Mouse (Mus musculus): Measurements from ENCODE around the gene Tmem40.

Gene Tmem40

DNA sequence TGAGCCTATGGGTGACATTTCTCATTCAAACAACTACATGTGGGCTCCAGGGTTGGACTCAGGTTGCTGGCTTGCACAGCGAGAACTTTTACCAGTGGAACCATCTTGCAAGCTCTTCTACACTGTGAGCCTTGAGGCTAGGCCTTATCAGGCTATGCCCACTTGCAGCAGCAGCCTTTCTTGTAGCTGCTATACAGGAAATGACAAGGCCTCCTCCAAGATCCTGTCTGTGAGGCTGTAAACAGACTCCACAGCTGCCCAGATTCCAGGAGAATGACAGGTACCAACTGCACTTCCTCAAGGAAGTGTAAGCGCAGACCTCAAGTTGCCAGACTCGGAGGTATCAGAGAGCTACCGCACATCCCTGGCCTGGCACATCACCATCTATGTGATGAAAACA lies 6.0 kb upstream of the Tmem40 start:
- DNase-seq, result peak; percentile 27

DNA sequence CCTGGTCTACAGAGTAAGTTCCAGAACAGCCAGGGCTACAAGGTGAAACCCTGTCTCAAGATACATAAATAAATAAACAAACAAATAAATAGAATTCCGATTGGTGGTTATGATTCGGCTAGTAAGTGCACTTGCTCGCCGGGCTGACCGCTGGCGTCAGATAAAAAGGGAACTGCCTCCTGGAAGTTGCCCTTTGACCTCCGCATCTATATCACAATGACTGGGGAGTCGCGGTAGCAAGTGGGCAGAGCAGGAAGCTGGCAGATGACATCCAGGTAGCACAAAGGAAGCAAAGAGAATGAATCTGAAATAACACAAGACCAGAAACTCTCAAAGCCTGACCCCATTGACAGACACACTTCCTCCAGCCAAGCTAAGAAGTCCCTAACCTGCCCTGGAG lies 5.1 kb upstream of the Tmem40 start:
- DNase-seq, result no peak

- DNase-seq, result peak; percentile 74
These were observed 2.0 kb upstream of the Tmem40 start for GRCm38 (mm10) chr6:115764179-115764578.

DNA sequence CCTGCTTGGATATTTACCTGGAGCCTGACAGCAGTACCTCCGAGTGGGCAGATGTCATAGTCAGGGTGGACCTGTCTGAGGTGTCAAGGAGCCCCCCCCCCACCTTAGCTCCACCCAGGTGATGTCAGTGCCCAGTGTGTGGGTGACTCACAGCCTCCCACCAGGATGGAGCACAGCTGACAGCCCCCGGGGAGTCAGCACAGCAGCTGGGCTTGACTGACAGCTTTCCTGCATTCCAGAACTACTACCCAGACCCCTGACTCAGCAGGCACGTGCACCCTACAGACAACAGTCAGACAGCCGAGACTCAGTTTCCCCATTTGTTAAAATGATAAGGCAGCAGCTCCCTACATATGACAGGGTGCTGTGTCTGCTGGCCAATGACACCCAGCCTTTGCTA lies 1.2 kb downstream of the Tmem40 start:
- no peak for DNase-seq

GRCm38 (mm10) chr6:115760137-115760536 lies 2.1 kb downstream of the Tmem40 start:
- DNase-seq, result no peak

DNA sequence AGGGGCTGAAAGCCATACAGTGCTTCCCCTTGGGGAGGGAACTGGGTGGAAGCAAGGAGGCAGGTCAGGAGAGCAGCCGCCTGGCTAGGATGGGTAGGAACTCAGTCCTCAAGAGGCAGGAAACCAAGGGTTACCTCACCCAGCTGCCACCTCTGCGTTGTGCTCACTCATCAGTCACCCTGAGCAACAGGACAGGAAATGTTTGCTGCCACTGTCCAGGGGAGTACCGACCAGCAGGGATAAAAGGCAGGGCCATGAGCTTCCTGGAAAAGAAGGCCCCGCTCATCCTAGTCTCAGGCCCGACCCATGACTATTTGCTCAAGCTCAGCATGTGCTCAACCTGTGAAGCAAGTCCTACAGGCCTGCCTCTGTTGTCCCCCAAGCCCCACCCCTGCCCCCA lies 2.7 kb downstream of the Tmem40 start:
- DNase-seq, result no peak

GRCm38 (mm10) chr6:115758981-115759435 lies 3.2 kb downstream of the Tmem40 start:
- peak; percentile 52 for DNase-seq

- no peak for DNase-seq
These were observed 6.7 kb downstream of the Tmem40 start for GRCm38 (mm10) chr6:115755536-115755935.

- no peak for DNase-seq
These were observed 15.9 kb downstream of the Tmem40 start for GRCm38 (mm10) chr6:115746326-115746725.

DNA sequence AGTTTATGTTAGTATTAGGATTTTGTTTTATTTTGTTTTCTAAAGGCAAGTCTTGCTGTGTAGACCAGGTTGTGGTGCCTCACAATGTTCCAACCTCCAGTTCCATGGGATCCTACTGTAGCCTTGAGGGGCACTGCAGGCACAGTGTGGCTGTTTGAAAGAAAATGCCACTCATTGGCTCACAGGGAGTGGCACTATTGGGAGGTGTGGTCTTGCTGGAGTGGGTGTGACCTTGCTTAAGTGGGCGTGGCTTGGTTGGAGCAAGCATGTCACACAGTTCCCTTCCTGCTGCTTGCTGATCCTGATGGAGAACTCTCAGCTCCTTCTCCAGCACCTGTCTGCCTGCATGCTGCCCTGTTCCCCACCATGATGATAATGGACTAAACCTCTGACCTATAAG lies 18.6 kb downstream of the Tmem40 start:
- DNase-seq, result peak; percentile 39

- DNase-seq, result no peak
These were observed 23.2 kb downstream of the Tmem40 start for GRCm38 (mm10) chr6:115739056-115739455.

- DNase-seq, result peak; percentile 74
These were observed 27.3 kb downstream of the Tmem40 start for GRCm38 (mm10) chr6:115734909-115735308.

DNA sequence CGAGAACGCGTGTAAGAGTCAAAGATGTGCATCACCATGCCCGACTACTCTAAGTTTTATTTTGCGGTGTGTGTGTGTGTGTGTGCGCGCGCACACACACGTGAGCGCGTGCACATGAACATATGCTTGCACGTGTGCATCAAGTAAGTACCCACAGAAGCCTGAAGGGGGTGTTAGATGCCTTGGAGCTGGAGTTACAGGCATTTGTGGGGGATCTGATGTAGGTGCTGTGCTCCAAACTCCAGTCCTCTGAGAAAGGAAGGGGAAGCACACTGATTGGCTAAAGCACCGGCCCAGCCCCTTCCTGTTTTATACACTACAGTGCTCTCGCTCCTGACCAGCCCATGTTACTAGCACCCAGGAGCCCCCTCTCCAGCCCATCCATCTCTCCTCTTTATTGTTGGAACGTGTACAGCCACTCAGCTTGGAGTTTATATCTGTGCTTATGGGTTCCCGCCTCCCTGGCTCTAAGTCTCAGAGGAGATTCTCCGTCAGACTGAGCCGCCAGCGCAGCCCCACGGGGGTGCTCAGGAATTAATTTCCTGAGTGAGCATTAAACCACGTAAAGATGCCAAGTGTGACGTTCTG lies 29.8 kb downstream of the Tmem40 start:
- DNase-seq, result no peak

GRCm38 (mm10) chr6:115730560-115731342 lies 31.5 kb downstream of the Tmem40 start:
- DNase-seq, result no peak

DNA sequence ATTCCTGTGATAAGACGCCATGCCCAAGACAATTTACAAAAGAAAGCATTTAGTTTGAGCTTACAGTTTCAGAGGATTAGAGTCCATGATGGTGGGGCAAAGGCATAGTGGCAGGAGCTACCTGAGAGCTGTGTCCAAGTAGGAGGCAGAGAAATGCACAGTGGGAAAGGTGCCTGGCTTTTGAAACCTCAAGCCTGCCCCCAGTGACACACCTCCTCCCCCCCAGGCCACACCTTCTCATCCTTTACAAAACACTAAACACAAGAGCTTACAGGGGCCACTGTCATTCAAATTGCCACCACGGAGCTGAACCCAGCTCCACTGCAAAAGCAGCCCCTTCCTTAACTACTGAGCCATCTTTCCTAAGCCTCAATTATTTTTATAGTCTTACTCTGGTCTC lies 34.6 kb downstream of the Tmem40 start:
- DNase-seq, result no peak

- peak; percentile 86 for DNase-seq
These were observed 35.1 kb downstream of the Tmem40 start for GRCm38 (mm10) chr6:115727108-115727507.

DNA sequence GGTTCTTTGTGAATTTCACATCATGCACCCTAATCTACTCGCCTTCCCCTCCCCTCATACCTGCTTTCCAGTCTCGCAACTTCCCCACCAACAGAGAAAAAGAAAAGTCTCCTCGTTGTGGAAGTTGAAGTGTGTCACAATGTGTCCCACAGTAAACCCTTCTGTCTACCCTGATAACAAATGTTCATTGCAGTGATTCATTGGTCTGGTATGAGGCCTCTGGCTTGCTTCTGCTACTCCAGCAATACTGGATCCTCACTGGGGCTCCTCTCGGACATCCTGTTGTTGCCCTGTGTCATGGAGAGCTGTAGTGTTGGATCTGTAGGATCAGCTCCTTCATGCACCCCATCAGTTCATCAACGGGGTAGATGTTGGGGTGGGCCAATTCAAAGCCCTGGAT lies 40.0 kb downstream of the Tmem40 start:
- DNase-seq, result no peak

GRCm38 (mm10) chr6:115717715-115718558 lies 44.3 kb downstream of the Tmem40 start:
- DNase-seq, result peak; percentile 65

DNA sequence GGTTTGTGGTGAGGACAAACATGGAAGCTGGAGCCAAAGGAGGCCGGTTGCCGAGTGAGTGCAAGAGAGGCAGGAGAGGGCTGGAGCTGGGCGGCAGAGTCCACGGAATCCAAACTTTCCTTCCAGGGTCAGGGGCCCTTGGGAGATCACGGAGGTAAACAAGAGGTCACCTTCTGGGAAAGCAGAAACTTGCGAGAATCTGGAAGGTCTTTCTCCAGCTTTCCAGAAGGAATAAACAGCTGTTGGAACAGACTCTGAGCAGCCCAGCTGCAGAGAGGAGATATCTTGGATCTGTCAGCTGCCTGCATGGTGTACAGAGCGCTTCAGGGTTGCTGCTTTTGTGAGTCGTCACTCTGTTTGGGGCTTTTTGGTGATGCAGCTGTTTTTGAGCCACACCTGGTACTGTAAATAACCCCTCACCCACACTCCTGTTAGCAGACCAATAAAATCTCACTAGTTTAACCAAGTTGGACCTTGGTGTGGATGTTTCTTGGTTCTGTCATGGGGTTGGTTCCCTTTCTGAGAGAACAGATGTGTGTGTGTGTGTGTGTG lies 45.0 kb downstream of the Tmem40 start:
- peak; percentile 57 for DNase-seq

DNA sequence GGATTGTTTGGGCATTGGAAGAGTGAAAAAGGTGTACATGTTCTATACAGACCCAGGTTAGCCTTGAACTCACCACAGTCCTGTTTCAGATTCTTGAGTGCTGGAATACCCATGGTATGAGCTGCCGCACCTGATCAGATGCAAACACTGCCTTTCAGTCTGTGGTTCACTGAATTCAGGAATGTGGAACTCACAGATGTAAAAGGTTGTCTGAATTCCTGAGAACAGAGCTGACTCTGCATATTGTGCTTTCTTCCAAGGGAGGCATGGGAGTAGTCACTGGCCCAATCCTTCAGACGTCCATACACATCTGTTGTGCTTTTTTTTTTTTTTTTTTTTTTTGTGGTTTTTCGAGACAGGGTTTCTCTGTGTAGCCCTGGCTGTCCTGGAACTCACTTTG lies 50.9 kb downstream of the Tmem40 start:
- no peak for DNase-seq

- DNase-seq, result no peak
These were observed 59.3 kb downstream of the Tmem40 start for GRCm38 (mm10) chr6:115702901-115703300.

DNA sequence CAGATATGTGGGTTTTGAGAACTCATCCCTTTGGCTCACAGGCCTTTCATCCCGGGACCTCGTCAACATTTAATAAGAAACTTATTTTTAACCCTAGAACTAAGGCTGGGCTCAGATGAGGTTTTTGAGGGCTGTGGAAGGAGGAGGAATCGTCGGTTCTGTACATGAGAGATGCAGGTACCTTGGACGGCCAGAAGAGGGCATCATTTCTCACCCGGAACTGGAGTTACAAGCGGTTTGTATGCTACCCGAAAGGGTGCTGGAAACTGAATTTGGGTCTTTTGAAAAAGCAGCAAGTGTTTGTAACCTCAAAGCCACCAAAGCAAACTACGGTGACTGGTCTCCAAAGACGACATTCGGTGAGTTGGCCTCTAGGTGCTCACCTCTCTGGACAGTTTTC lies 60.9 kb downstream of the Tmem40 start:
- peak; percentile 40 for DNase-seq

GRCm38 (mm10) chr6:115700778-115701177 lies 61.4 kb downstream of the Tmem40 start:
- no peak for DNase-seq
